Mouse (Mus musculus): ENCODE results near the gene Arhgap44. TPM values are rescaled to one million over a fixed set of nuclear protein-coding genes. Genes with fewer than 3 reads are reported as not detected.

Gene Arhgap44
- polyA plus RNA-seq, 1 experiment, result 0.45 TPM

DNA sequence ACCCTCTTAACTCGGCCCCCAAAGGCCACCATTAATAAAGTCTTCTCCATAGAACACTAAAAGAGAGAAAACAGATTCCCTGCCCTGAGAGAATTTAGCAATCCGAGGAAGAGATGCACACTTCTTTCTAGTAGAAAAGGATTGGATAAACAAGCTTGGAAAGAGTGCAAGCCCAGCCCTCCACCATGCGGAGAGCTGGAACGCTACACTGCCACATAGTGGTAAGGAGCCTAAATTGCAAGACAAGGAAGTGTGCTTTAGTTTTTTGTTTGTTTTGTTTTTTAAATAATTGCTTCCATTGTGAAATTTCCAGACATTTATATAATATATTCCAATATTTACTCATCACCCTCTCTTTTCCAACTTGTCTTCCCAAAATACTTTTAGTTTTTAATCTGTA lies 33.7 kb downstream of the Arhgap44 start:
- no peak overlapping the region for H3K4me3 ChIP-seq (replicated peaks; ENCODE audit: control insufficient read depth, low read depth, low read length)
- WGBS, result 78% methylated on average over 4 of the region's 4 CpGs
- no peaks in the 10 kb centered on the region for H3K4me1 ChIP-seq (ENCODE audit: control insufficient read depth, insufficient read depth, low read length)
- H3K27ac ChIP-seq (ENCODE audit: control insufficient read depth, insufficient read depth, low read depth, low read length, poor library complexity), result no peak overlapping the region
- TF ChIP-seq POLR2A (IDR thresholded peaks at IDR 0.05; ENCODE audit: borderline replicate concordance, control insufficient read depth, low read depth, low read length) (no peak), CTCF (IDR thresholded peaks at IDR 0.05; ENCODE audit: control insufficient read depth, insufficient read depth, low read length) (0 out of 2 replicates have a peak, but pooled peaks have one; percentile 5)

DNA sequence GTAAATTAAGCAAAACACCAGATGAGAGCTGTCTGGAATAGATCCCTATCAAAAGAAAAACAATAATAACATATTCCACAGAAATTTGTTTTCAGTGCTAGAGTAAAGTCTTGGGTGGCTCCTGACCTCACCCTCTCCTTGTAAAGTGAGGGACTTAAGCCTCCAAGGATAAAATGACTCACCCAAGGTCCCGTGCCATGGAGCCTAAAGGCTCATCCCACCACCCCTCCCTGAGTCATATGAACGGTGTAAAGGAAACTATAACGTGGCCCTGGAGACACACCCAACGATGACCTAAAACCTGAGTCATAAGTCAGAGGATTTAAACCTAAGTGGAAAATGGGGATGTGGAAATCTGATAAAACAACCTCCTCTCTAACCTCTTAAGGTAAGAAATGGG lies 34.1 kb downstream of the Arhgap44 start:
- whole genome bisulfite sequencing, result 60% methylated on average over 4 of the region's 4 CpGs
- H3K4me1 ChIP-seq (ENCODE audit: control insufficient read depth, insufficient read depth, low read length), result no peaks in the 10 kb centered on the region
- H3K27ac ChIP-seq (ENCODE audit: control insufficient read depth, insufficient read depth, low read depth, low read length, poor library complexity), result no peak overlapping the region
- TF ChIP-seq POLR2A (IDR thresholded peaks at IDR 0.05; ENCODE audit: borderline replicate concordance, control insufficient read depth, low read depth, low read length) (no peak), CTCF (IDR thresholded peaks at IDR 0.05; ENCODE audit: control insufficient read depth, insufficient read depth, low read length) (no peak)
- no peak overlapping the region for H3K4me3 ChIP-seq (replicated peaks; ENCODE audit: control insufficient read depth, low read depth, low read length)

- WGBS, result 82% methylated on average over 9 of the region's 9 CpGs
Observed at GRCm38 (mm10) chr11:65126566-65126965, 36.2 kb downstream of the Arhgap44 start.

DNA sequence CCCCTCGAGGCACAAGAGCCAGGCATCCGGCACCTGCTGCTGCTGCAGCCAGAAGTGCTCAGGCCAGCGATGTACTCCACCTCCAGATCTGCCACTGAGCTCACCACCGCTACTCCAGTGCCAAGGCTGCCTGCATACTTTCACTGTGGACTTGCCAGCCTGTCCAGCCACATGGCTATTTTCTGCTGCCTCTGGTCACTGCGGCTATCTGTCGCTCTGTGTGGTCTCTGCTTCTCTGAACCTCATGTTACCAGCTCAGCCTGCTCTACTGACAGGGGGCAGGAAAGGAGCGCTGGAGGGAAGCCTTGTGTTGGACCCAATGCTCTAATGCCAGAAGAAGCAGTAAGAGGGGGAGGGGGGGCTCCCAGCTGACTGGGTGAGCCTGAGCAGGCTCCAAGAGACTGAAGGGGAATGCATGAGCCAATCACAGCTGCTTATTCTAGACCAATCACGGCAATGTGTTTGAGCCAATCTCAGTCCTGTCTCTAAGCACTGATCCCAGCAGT lies 37.8 kb downstream of the Arhgap44 start:
- no peaks in the 10 kb centered on the region for H3K4me1 ChIP-seq (ENCODE audit: control insufficient read depth, insufficient read depth, low read length)
- WGBS, result 69% methylated on average over 8 of the region's 8 CpGs
- H3K4me3 ChIP-seq (replicated peaks; ENCODE audit: control insufficient read depth, low read depth, low read length), result no peak overlapping the region
- H3K27ac ChIP-seq (ENCODE audit: control insufficient read depth, insufficient read depth, low read depth, low read length, poor library complexity), result no peak overlapping the region
- TF ChIP-seq POLR2A (IDR thresholded peaks at IDR 0.05; ENCODE audit: borderline replicate concordance, control insufficient read depth, low read depth, low read length), result no peak

More at GRCm38 (mm10) chr11:65126566-65126965, 36.2 kb downstream of the Arhgap44 start:
- no peaks in the 10 kb centered on the region for H3K4me1 ChIP-seq (ENCODE audit: control insufficient read depth, insufficient read depth, low read length)
- no peak for TF ChIP-seq POLR2A (IDR thresholded peaks at IDR 0.05; ENCODE audit: borderline replicate concordance, control insufficient read depth, low read depth, low read length)
- no peak overlapping the region for H3K4me3 ChIP-seq (replicated peaks; ENCODE audit: control insufficient read depth, low read depth, low read length)
- no peak overlapping the region for H3K27ac ChIP-seq (ENCODE audit: control insufficient read depth, insufficient read depth, low read depth, low read length, poor library complexity)

DNA sequence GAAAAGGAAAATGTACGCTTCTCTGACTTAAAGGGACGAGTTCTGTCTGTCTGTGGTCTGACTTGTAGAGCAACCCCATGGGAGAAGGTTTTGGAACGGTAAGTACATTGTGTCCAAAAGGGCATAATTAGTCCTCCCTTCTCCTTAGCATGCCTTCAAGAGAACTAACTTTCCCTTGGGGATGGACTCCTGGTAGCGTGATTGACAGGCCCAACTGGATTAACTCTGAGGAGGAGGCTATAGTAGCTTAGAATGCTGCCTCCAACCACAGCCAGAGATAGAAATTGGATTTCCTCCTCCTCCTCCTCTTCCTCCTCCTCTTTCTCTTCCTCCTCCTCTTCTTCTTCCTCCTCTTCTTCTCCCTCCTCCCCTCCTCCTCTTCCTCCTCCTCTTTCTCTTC lies 42.5 kb downstream of the Arhgap44 start:
- Histone ChIP-seq H3K4me3 (replicated peaks; ENCODE audit: control insufficient read depth, low read depth, low read length) (no peak overlapping the region), H3K27ac (ENCODE audit: control insufficient read depth, insufficient read depth, low read depth, low read length, poor library complexity) (no peak overlapping the region), H3K4me1 (ENCODE audit: control insufficient read depth, insufficient read depth, low read length) (no peaks in the 10 kb centered on the region)
- TF ChIP-seq CTCF (IDR thresholded peaks at IDR 0.05; ENCODE audit: control insufficient read depth, insufficient read depth, low read length), result no peak
- TF ChIP-seq POLR2A (IDR thresholded peaks at IDR 0.05; ENCODE audit: borderline replicate concordance, control insufficient read depth, low read depth, low read length), result no peak
- 72% methylated on average over 4 of the region's 4 CpGs for WGBS

- WGBS, result 68% methylated on average over 6 of the region's 6 CpGs
- no peak for TF ChIP-seq CTCF (IDR thresholded peaks at IDR 0.05; ENCODE audit: control insufficient read depth, insufficient read depth, low read length)
- TF ChIP-seq POLR2A (IDR thresholded peaks at IDR 0.05; ENCODE audit: borderline replicate concordance, control insufficient read depth, low read depth, low read length), result no peak
- no peaks in the 10 kb centered on the region for H3K4me1 ChIP-seq (ENCODE audit: control insufficient read depth, insufficient read depth, low read length)
- H3K27ac ChIP-seq (ENCODE audit: control insufficient read depth, insufficient read depth, low read depth, low read length, poor library complexity), result no peak overlapping the region
- H3K4me3 ChIP-seq (replicated peaks; ENCODE audit: control insufficient read depth, low read depth, low read length), result no peak overlapping the region
Observed at GRCm38 (mm10) chr11:65115811-65116210, 47.0 kb downstream of the Arhgap44 start.

- TF ChIP-seq CTCF (IDR thresholded peaks at IDR 0.05; ENCODE audit: control insufficient read depth, insufficient read depth, low read length) (no peak), POLR2A (IDR thresholded peaks at IDR 0.05; ENCODE audit: borderline replicate concordance, control insufficient read depth, low read depth, low read length) (no peak)
- Histone ChIP-seq H3K4me3 (replicated peaks; ENCODE audit: control insufficient read depth, low read depth, low read length) (no peak overlapping the region), H3K27ac (ENCODE audit: control insufficient read depth, insufficient read depth, low read depth, low read length, poor library complexity) (no peak overlapping the region), H3K4me1 (ENCODE audit: control insufficient read depth, insufficient read depth, low read length) (no peaks in the 10 kb centered on the region)
- 56% methylated on average over 4 of the region's 4 CpGs for WGBS
Observed at GRCm38 (mm10) chr11:65112086-65112485, 50.7 kb downstream of the Arhgap44 start.

DNA sequence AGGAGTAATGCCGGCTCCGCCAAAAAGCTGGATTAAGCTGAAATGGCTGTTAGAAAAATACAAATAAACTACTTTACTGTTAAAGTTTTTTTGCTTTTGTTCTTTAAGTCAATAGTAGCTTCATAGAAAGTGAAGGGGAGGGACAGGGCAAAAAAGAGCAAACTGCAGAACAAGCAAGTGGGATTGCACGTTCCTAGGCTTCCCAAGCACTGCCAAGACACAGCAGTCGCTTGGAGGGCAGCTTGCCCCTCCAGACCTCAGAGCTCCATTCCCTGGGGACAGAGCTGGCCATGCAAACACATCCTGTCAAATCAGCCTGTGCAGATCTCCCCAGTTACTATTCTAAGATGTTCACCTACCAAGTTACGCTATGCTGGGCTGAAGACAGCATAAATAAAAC lies 51.1 kb downstream of the Arhgap44 start:
- WGBS, result 77% methylated on average over 5 of the region's 5 CpGs
- Histone ChIP-seq H3K4me1 (ENCODE audit: control insufficient read depth, insufficient read depth, low read length) (no peaks in the 10 kb centered on the region), H3K27ac (ENCODE audit: control insufficient read depth, insufficient read depth, low read depth, low read length, poor library complexity) (no peak overlapping the region), H3K4me3 (replicated peaks; ENCODE audit: control insufficient read depth, low read depth, low read length) (no peak overlapping the region)
- TF ChIP-seq CTCF (IDR thresholded peaks at IDR 0.05; ENCODE audit: control insufficient read depth, insufficient read depth, low read length) (no peak), POLR2A (IDR thresholded peaks at IDR 0.05; ENCODE audit: borderline replicate concordance, control insufficient read depth, low read depth, low read length) (no peak)

GRCm38 (mm10) chr11:65110058-65110457 lies 52.7 kb downstream of the Arhgap44 start:
- Histone ChIP-seq H3K27ac (ENCODE audit: control insufficient read depth, insufficient read depth, low read depth, low read length, poor library complexity) (no peak overlapping the region), H3K4me1 (ENCODE audit: control insufficient read depth, insufficient read depth, low read length) (no peaks in the 10 kb centered on the region), H3K4me3 (replicated peaks; ENCODE audit: control insufficient read depth, low read depth, low read length) (no peak overlapping the region)
- WGBS, result 86% methylated on average over 10 of the region's 10 CpGs
- TF ChIP-seq POLR2A (IDR thresholded peaks at IDR 0.05; ENCODE audit: borderline replicate concordance, control insufficient read depth, low read depth, low read length) (no peak), CTCF (IDR thresholded peaks at IDR 0.05; ENCODE audit: control insufficient read depth, insufficient read depth, low read length) (no peak)

Data from bone marrow, adult 2 months (tissue).